Mouse (Mus musculus) hindlimb bud, embryonic 11.5 days (tissue): ENCODE data around the gene Atp6v1d.

Source experiments
- DNase-seq: peaks from one replicate; pipeline ENCODE4 v3.0.0-alpha.2; 2012; ENCODE audit warnings: low read depth, low spot score; ENCODE audit errors: extremely low spot score

The Atp6v1d gene

GRCm38 (mm10) chr12:78800036-78800435 lies 61.4 kb downstream of the Atp6v1d start:
- no peak for DNase-seq

GRCm38 (mm10) chr12:78794236-78794635 lies 67.2 kb downstream of the Atp6v1d start:
- DNase-seq: no peak

- no peak for DNase-seq
Observed at GRCm38 (mm10) chr12:78790791-78791190, 70.6 kb downstream of the Atp6v1d start.
